Mouse (Mus musculus) lung, embryonic 16.5 days (tissue): ENCODE measurements around the gene Tph1. TPM values are rescaled to one million over a fixed set of nuclear protein-coding genes. Genes with fewer than 3 reads are reported as not detected.

Source experiments
- ATAC-seq: fragments of 200-750 bp; cut with Nextera tagmentation; 2 replicates; pipeline ENCODE4 v1.8.0; 2017; ENCODE audit warnings: low read depth, mild to moderate bottlenecking, moderate library complexity
- H3K27ac ChIP-seq: fragments of 300-500 bp; sonication (generic); 2 replicates; pipeline ENCODE4 v1.5.1; 2014; ENCODE audit warnings: mild to moderate bottlenecking, control low read depth, low read length
- H3K27me3 ChIP-seq: fragments of 300-500 bp; sonication (generic); 2 replicates; pipeline ENCODE4 v1.6.1; 2014; ENCODE audit warnings: low read depth, low read length, mixed read lengths; ENCODE audit not compliant: control insufficient read depth, insufficient read depth
- H3K36me3 ChIP-seq: fragments of 300-500 bp; sonication (generic); 2 replicates; pipeline ENCODE4 v1.6.1; 2014; ENCODE audit warnings: low read length; ENCODE audit not compliant: control insufficient read depth, insufficient read depth
- H3K4me1 ChIP-seq: fragments of 300-500 bp; sonication (generic); replicated peaks from 2 replicates; pipeline ENCODE4 v1.6.1; 2014; ENCODE audit warnings: low read length, mixed read lengths; ENCODE audit not compliant: control insufficient read depth, insufficient read depth
- H3K4me2 ChIP-seq: fragments of 300-500 bp; sonication (generic); 2 replicates; pipeline ENCODE4 v1.6.1; 2014; ENCODE audit warnings: low read depth, low read length, control low read depth
- H3K4me3 ChIP-seq: fragments of 300-500 bp; sonication (generic); 2 replicates; pipeline ENCODE4 v1.5.1; 2014; ENCODE audit warnings: mild to moderate bottlenecking, low read length, control low read depth
- H3K9ac ChIP-seq: fragments of 300-500 bp; sonication (generic); 2 replicates; pipeline ENCODE4 v1.6.1; 2014; ENCODE audit warnings: low read length, control low read depth
- H3K9me3 ChIP-seq: fragments of 300-500 bp; sonication (generic); 2 replicates; pipeline ENCODE4 v1.6.1; 2016; ENCODE audit warnings: low read length; ENCODE audit not compliant: control insufficient read depth
- WGBS: fragments of 180-500 bp; shearing (Covaris S2); extraction: QIAGEN DNeasy Blood & Tissue Kit; methylation state at CpG from one replicate; pipeline ENCODE4 v1.1.7; 2014; 5-methylcytosine and 5-hydroxymethylcytosine counted together
- polyA plus RNA-seq: library from polyadenylated mRNA; unstranded; fragments of >200 nt; fragmentation: Nextera tagmentation; extraction: Ambion mirVana; gene quantifications from 2 replicates; pipeline ENCODE4 v1.2.1, GENCODE M21; 2015

Tph1 gene
- polyA plus RNA-seq, 1 experiment from 2014 or later = 0.18 TPM

DNA sequence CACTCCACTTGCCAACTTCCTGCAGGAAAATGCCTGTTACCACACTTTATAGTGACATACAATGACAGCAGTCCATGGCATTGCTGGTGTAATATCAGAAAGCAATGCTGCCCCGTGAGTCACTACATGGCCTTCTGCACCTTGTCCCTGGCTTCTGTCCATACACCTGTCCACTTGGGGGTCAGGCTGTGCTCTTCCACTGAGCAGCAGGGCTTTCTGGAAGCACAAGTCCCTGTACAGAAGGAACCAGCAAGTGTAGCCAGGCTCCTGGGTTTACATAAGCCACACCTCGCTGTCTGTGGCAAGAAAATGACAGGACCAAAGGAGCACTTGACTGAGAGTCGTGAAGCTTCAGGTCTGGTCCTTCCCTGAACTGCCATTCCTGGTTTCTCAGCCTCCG lies 63.0 kb downstream of the Tph1 start:
- H3K27me3 ChIP-seq = no peaks in the 10 kb centered on the region
- H3K4me2 ChIP-seq = no peak overlapping the region
- H3K9me3 ChIP-seq = no peaks in the 10 kb centered on the region
- no peak overlapping the region for H3K9ac ChIP-seq
- H3K27ac ChIP-seq = no peak overlapping the region
- no peak for ATAC-seq
- no peaks in the 10 kb centered on the region for H3K36me3 ChIP-seq
- peaks cover 22% of the 10 kb centered on the region for H3K4me1 ChIP-seq
- H3K4me3 ChIP-seq = no peak overlapping the region
- WGBS = 67% methylated on average over 4 of the region's 4 CpGs

DNA sequence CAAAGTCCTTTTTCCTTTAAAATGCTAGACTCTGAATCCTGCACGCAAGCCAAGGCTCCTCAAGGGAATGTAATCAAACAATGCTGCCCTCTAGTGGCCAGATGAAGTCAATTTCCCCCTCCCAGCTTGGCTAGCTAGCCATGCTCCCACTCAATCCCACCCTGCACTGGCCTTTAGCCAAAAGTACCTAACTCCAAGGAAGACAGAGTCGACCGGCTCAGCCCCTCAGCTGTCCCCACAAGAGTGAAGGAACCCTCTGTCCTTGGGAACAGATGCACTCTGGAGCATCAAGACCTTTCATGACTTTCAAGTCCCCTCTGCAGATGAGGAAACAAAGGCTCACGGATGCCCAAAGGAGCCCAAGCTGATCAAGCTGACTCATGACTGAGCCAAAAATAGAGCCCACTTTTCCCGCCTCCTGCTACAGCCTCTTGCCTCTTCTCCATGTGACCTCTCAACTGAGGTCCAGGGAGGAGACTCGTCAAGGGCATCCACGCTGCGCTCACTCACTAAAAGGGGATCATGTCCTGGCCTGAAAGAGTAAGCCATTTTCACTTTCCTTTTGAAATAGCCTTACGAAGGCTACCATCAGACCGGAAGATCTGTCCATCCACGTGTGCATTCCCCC lies 64.8 kb downstream of the Tph1 start:
- peak; percentile 41 for ATAC-seq
- H3K27ac ChIP-seq = no peak overlapping the region
- WGBS = 52% methylated on average over 11 of the region's 11 CpGs

DNA sequence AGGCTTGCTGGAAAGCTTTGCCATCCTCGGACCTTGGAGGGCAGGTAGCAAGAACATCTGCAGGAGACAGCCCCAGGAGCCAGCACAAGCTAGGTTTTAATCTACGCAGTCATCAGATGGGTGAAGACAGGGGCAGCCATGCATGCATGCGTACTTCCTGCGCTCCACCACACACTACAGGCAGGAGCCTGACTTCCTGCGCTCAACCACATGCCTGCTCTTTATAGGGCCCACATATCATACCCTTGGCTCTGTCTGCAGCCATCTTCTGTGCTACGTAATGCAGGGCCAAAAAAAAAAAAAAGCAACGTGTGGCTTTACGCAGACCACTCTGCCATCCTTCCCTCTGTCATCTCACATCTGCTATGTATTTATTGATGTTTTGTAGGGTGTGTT lies 65.3 kb downstream of the Tph1 start:
- H3K36me3 ChIP-seq = no peaks in the 10 kb centered on the region
- ATAC-seq = peak; percentile 23; the same call in 1 of the 2 replicates
- no peak overlapping the region for H3K4me2 ChIP-seq
- no peaks in the 10 kb centered on the region for H3K9me3 ChIP-seq
- H3K4me1 ChIP-seq = peaks cover 5% of the 10 kb centered on the region; the same call in 1 of the 2 replicates
- no peak overlapping the region for H3K4me3 ChIP-seq
- no peak overlapping the region for H3K27ac ChIP-seq
- WGBS = 60% methylated on average over 8 of the region's 8 CpGs
- no peak overlapping the region for H3K9ac ChIP-seq
- no peaks in the 10 kb centered on the region for H3K27me3 ChIP-seq

More for the DNA sequence above, 64.8 kb downstream of the Tph1 start:
- no peaks in the 10 kb centered on the region for H3K9me3 ChIP-seq
- H3K36me3 ChIP-seq = no peaks in the 10 kb centered on the region
- no peak overlapping the region for H3K9ac ChIP-seq
- H3K4me3 ChIP-seq = no peak overlapping the region
- peaks cover 10% of the 10 kb centered on the region for H3K4me1 ChIP-seq
- H3K4me2 ChIP-seq = no peak overlapping the region
- H3K27me3 ChIP-seq = no peaks in the 10 kb centered on the region

DNA sequence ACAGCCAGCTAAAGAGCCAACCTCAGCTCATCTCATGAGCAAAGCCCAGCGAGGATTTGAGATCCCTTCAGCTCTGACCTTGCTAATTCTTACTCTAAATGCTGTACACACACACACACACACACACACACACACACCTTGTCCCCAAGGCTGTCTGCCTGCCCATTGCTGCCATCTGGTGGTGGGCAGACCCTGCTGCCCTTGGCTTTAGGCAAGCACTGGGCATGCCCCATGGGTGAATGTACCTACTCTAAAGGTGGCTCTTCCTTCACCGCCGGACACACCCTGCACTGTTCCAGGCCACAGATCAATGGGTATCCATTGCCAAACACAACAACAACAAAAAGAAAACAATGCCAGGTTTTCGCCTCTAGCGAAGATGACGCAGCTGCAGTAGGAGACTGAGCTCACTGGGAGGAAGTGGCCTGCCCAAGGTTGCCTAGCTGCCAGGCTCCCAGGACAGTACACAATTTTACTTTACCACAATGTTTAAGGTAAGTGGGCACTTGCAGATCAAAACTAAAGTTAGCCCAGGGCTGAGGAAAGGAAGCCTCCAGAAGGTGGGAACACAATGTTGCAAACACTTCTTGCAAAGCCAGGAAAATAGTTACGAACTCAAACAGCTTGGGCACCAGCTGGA lies 65.8 kb downstream of the Tph1 start:
- no peaks in the 10 kb centered on the region for H3K9me3 ChIP-seq
- H3K4me3 ChIP-seq = no peak overlapping the region
- H3K27ac ChIP-seq = no peak overlapping the region
- WGBS = 73% methylated on average over 7 of the region's 7 CpGs
- H3K36me3 ChIP-seq = no peaks in the 10 kb centered on the region
- H3K9ac ChIP-seq = no peak overlapping the region
- no peak for ATAC-seq
- peaks cover 2% of the 10 kb centered on the region; the same call in 1 of the 2 replicates for H3K4me1 ChIP-seq
- no peak overlapping the region for H3K4me2 ChIP-seq
- H3K27me3 ChIP-seq = no peaks in the 10 kb centered on the region

DNA sequence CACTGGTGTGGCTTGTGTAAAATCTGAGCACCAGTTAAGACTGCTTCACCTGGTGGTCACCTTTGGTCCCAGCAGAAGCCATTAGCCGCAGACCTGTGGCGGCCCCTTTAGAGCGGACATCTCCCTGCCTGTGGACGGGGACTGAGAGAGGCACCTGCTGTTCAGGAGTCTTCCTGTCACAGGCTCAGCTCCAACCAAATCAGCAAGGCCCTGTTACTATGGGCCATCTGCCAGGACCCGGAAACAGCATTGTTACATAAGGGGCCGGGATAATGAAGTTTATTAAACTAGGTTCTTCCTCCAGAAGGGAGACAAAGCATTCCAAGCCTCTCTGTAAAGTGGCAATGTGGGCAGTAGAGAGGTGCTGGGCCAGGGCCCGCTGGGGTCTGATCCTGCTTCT lies 69.3 kb downstream of the Tph1 start:
- H3K9me3 ChIP-seq = no peaks in the 10 kb centered on the region
- no peak overlapping the region for H3K9ac ChIP-seq
- H3K27me3 ChIP-seq = no peaks in the 10 kb centered on the region
- WGBS = 76% methylated on average over 7 of the region's 7 CpGs
- no peaks in the 10 kb centered on the region; the same call in 1 of the 2 replicates for H3K4me1 ChIP-seq
- ATAC-seq = no peak
- H3K36me3 ChIP-seq = no peaks in the 10 kb centered on the region
- H3K4me3 ChIP-seq = no peak overlapping the region
- no peak overlapping the region for H3K4me2 ChIP-seq
- H3K27ac ChIP-seq = no peak overlapping the region

DNA sequence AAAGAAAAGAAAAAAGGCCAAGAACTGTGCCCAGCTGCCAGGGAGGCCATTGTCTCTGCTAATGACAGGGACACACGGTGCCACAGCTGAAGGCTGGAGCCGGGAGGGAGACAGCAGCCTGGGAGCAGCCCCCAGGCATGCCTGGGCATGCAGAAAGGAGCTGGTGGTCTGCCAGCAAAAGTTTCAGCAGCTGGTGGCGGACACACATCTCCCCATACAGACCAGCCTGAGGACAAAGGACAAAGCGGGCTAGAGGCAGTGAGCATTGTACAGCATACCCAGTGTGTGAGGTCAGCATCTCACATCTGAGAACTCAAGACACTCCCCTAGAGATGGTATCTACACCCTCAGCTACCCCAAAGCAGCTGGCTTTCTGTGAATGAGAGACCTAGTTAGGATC lies 70.3 kb downstream of the Tph1 start:
- Histone ChIP-seq H3K4me2 (no peak overlapping the region), H3K9me3 (no peaks in the 10 kb centered on the region), H3K9ac (no peak overlapping the region), H3K27ac (no peak overlapping the region), H3K4me1 (no peaks in the 10 kb centered on the region; the same call in 1 of the 2 replicates), H3K36me3 (no peaks in the 10 kb centered on the region), H3K4me3 (no peak overlapping the region), H3K27me3 (no peaks in the 10 kb centered on the region)
- 43% methylated on average over 4 of the region's 4 CpGs for WGBS
- ATAC-seq = 0 out of 2 replicates have a peak, but pooled peaks have one; percentile 53

DNA sequence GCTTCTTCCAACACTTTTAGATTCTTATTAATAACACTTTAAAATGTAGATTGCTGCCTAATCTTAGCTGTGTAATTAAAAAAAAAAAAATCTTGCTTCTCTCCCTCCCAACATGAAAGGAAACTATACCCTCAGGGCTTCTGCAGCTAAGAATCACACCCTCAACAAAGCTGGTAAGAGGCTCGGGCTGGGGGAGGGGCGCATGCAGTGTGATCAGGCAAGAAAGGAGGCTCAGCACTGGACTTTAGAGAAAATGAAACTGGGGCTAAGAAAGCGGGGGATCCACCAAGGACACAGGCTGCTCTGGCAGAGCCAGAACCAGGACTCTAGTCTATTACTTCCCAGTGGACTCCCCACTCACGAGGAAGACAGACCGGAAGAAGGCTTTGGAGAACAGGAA lies 71.2 kb downstream of the Tph1 start:
- no peaks in the 10 kb centered on the region for H3K9me3 ChIP-seq
- H3K4me1 ChIP-seq = no peaks in the 10 kb centered on the region; the same call in 1 of the 2 replicates
- H3K4me2 ChIP-seq = no peak overlapping the region
- no peaks in the 10 kb centered on the region for H3K36me3 ChIP-seq
- H3K9ac ChIP-seq = no peak overlapping the region
- H3K27ac ChIP-seq = no peak overlapping the region
- 63% methylated on average over 5 of the region's 5 CpGs for WGBS
- H3K4me3 ChIP-seq = no peak overlapping the region
- no peak for ATAC-seq
- no peaks in the 10 kb centered on the region for H3K27me3 ChIP-seq

DNA sequence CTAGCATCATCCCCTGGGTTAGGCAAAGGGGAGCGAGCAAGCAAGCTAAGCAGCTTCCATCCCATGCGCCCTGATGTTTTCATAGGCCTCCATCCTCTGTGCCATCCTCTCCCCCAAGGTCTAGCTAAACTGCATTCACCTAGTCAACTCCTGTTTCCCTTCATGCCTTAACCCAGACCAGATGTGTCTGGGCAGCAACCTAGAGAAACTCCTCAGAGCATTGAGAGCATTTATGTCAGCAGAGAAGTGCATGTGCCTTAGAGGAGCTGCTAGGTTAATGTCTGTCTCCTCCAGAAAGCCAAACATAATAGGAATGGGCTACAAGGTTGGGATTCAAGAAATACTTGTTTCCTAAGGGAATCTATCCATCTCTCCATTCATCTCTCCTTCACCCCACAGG lies 75.3 kb downstream of the Tph1 start:
- ATAC-seq = no peak
- H3K4me1 ChIP-seq = no peaks in the 10 kb centered on the region; the same call in 1 of the 2 replicates
- H3K36me3 ChIP-seq = no peaks in the 10 kb centered on the region
- H3K9me3 ChIP-seq = no peaks in the 10 kb centered on the region
- no peaks in the 10 kb centered on the region for H3K27me3 ChIP-seq
- H3K4me2 ChIP-seq = no peak overlapping the region
- no peak overlapping the region for H3K9ac ChIP-seq
- WGBS = 93% methylated on average over 2 of the region's 2 CpGs
- no peak overlapping the region for H3K4me3 ChIP-seq
- no peak overlapping the region for H3K27ac ChIP-seq
